Mouse (Mus musculus) limb, embryonic 14.5 days (tissue): ENCODE measurements around the gene BC028528. TPM values are rescaled to one million over a fixed set of nuclear protein-coding genes. Genes with fewer than 3 reads are reported as not detected.

ENCODE experiments used
- ATAC-seq: fragments of 200-750 bp; cut with Nextera tagmentation; 2 replicates; pipeline ENCODE4 v1.8.0; 2017; ENCODE audit warnings: low read depth, moderate number of reproducible peaks, moderate TSS enrichment; ENCODE audit not compliant: low FRiP score
- DNase-seq: peaks from one replicate; pipeline ENCODE4 v3.0.0-alpha.2; 2015; ENCODE audit warnings: low spot score
- H3K27ac ChIP-seq: fragments of 300-500 bp; sonication (generic); replicated peaks from 2 replicates; pipeline ENCODE4 v1.5.1; 2014; ENCODE audit warnings: low read depth, mild to moderate bottlenecking, low read length, moderate library complexity, mixed read lengths
- H3K27me3 ChIP-seq: fragments of 300-500 bp; sonication (generic); 2 replicates; pipeline ENCODE4 v1.6.1; 2014; ENCODE audit warnings: low read length, mixed read lengths; ENCODE audit not compliant: control insufficient read depth, insufficient read depth
- H3K36me3 ChIP-seq: fragments of 300-500 bp; sonication (generic); 2 replicates; pipeline ENCODE4 v1.6.1; 2014; ENCODE audit warnings: mild to moderate bottlenecking, low read length, moderate library complexity, mixed read lengths; ENCODE audit not compliant: control insufficient read depth, insufficient read depth
- H3K4me1 ChIP-seq: fragments of 300-500 bp; sonication (generic); 2 replicates; pipeline ENCODE4 v1.6.1; 2014; ENCODE audit warnings: antibody characterized with exemption, low read length, mixed read lengths; ENCODE audit not compliant: control insufficient read depth, insufficient read depth
- H3K4me2 ChIP-seq: fragments of 300-500 bp; sonication (generic); replicated peaks from 2 replicates; pipeline ENCODE4 v1.6.1; 2014; ENCODE audit warnings: low read depth, mild to moderate bottlenecking, low read length, moderate library complexity; ENCODE audit not compliant: severe bottlenecking
- H3K4me3 ChIP-seq: fragments of 300-500 bp; sonication (generic); replicated peaks from 2 replicates; pipeline ENCODE4 v1.5.1; 2014; ENCODE audit warnings: low read length
- H3K9ac ChIP-seq: fragments of 300-500 bp; sonication (generic); 2 replicates; pipeline ENCODE4 v1.6.1; 2014; ENCODE audit warnings: mild to moderate bottlenecking, low read depth, low read length, moderate library complexity; ENCODE audit not compliant: severe bottlenecking
- H3K9me3 ChIP-seq: fragments of 300-500 bp; sonication (generic); 2 replicates; pipeline ENCODE4 v1.6.1; 2016; ENCODE audit warnings: low read length; ENCODE audit not compliant: control insufficient read depth
- POLR2A ChIP-seq: fragments of 200-500 bp; IDR thresholded peaks from 2 replicates; pipeline ENCODE4 v1.8.0; 2012; ENCODE audit warnings: inconsistent platforms, mild to moderate bottlenecking, moderate library complexity, borderline replicate concordance; ENCODE audit not compliant: insufficient read depth, insufficient read length; ENCODE audit errors: extremely low read depth
- WGBS: fragments of 180-500 bp; shearing (Covaris S2); extraction: QIAGEN DNeasy Blood & Tissue Kit; methylation state at CpG from one replicate; pipeline ENCODE4 v1.1.7; 2014; 5-methylcytosine and 5-hydroxymethylcytosine counted together
- polyA plus RNA-seq, 2 experiments: library from polyadenylated mRNA; depleted of rRNA in 1 of 2; stranded (reverse) in 1 of 2; unstranded in 1 of 2; fragments of >200 nt; fragmentation: Nextera tagmentation in 1 of 2; extraction: Ambion mirVana in 1 of 2; gene quantifications; 2 replicates each; pipeline versions ENCODE4 v1.2.1 to v1.2.3; 2012 to 2014

Gene BC028528
- polyA plus RNA-seq, 2 experiments, result 16.6 to 20.6 TPM

DNA sequence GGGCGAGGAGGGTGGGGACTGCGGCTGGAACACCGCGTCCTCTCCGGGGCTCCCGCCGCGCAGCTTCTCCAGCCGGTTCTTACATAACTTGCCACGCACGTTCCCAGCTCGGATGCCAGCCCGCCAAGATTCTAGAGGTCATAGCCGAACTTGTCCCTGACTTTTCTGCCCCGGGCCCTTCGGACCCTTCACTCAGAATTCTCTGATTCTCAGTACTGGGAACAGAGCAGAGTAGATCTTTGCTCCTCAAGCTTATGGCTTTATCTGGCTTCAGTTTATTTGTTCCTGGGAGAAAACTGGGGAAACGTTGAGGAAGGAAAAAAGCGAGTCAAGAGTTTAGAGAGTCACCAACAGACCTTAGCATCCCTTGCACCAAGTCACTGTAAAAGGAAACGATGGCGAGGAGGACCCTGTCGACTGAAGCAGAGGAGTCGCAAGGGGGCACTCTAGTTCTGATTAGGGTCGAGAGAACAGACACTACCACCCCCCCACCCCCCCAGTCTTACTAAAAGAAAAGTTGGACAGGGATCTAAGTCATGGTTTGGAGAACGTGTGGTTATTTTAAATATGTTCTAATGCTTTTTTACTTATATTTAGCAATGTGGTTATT lies 8.9 kb downstream of the BC028528 start:
- Histone ChIP-seq H3K27ac (no peak overlapping the region), H3K9ac (peak overlapping the region; percentile 42), H3K4me2 (peak overlapping the region; percentile 89), H3K4me1 (0 out of 2 replicates have a peak, but pooled peaks cover 6% of the 10 kb centered on the region), H3K9me3 (no peaks in the 10 kb centered on the region), H3K36me3 (no peaks in the 10 kb centered on the region), H3K4me3 (peak overlapping the region; percentile 48), H3K27me3 (no peaks in the 10 kb centered on the region)
- no peak for ATAC-seq
- no peak for TF ChIP-seq POLR2A
- DNase-seq, result peak; percentile 85
- 3% methylated on average over 24 of the region's 24 CpGs for WGBS

DNA sequence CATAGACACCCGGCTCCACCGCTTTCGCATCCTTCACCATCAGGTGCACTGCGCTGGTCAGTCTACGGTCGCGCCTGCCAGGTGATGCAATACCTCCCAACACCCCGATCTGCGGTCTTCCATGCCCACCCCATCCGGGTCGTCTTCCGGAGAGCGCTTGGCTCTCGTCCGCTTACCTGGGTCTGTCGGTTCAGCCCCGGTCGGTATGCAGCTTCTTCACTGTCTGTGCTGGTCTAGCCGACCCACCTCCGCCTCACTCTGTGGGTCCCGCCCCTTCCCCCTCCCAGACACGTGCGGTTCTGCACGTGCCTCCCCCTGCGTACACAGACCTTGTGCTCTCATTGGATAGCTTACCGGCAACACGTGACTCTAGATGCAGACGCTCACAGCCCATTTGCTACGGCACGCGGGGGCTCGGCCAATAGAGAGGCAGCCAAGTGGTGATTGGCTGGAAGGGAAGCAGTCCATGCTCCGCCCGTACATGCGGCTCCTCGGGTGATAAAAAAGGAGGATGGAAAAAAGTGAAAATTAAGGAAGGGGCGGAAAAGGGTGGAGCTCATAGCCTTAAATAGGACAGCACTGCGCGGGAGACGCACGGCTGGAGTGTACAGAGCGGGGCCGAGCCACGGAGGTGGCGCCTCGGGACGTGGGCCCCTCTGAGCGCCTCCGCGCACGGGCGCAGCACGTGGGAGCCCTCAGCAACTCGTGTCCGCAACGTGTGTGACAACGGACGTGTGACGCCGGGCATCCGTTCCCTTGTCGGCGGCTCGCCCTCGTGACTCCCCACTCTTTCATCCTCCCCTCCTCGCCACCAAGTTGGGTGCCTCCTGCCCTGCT lies 9.6 kb downstream of the BC028528 start, which contains the start of gene Ciart:
Ciart (minus strand) TSS at position 273 of the 837 bp plus-strand sequence.
- Histone ChIP-seq H3K27me3 (no peaks in the 10 kb centered on the region), H3K9me3 (no peaks in the 10 kb centered on the region), H3K4me3 (peak within 1 kb of the TSS; percentile 48), H3K4me1 (0 out of 2 replicates have a peak, but pooled peaks cover 6% of the 10 kb centered on the region), H3K9ac (peak within 1 kb of the TSS; percentile 42), H3K4me2 (peak within 1 kb of the TSS; percentile 89), H3K27ac (no peak within 1 kb of the TSS), H3K36me3 (no peaks in the 10 kb centered on the region)
- peak; percentile 100 for ATAC-seq
- under 1% methylated on average over 66 of the region's 66 CpGs for WGBS
- DNase-seq, result peak; percentile 95
- TF ChIP-seq POLR2A, result 0 out of 2 replicates have a peak, but pooled peaks have one; percentile 18

DNA sequence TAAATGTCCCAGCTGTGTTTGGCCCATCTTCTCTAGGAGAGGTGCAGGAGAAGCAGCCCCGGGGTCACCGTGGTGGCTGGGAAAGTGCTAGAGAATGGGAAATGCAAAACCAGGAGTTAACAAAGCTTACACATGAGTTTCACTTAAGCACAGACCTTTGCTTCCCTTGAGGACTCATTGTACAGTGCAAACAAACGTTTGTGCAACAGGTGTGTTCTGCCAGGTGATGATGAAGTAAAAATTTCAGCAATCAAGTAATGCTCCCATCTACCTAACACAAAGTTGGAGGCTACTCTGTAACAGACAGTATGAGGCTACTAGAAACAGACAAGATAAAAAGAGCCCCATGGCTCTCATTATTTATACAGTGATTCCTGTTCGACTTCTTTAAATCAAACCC lies 12.7 kb downstream of the BC028528 start:
- Histone ChIP-seq H3K4me2 (no peak overlapping the region), H3K27ac (no peak overlapping the region), H3K36me3 (no peaks in the 10 kb centered on the region), H3K27me3 (no peaks in the 10 kb centered on the region), H3K4me1 (0 out of 2 replicates have a peak, but pooled peaks cover 6% of the 10 kb centered on the region), H3K9ac (no peak overlapping the region), H3K9me3 (no peaks in the 10 kb centered on the region), H3K4me3 (no peak overlapping the region)
- 91% methylated on average over 4 of the region's 4 CpGs for WGBS
- no peak for TF ChIP-seq POLR2A
- ATAC-seq (no peak), DNase-seq (no peak)

DNA sequence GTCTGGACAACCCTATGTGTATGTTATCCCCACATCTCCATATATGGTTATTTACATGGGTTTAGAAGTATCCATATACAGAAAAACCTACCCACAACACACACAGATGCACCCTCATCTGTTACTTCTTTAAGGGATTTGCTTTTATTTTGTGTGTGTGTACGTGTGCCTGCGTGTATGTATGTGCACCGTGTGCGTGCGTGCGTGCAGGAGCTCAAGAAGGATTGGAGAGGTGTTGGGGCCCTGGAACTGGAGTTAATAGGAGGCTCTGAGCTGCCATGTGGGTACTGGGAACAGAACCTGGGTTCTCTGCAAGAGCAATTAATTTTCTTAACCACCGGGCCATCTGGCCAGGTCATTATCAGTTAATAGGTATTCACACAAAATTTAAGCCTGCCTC lies 19.8 kb downstream of the BC028528 start:
- H3K9ac ChIP-seq, result peak overlapping the region; percentile 81
- TF ChIP-seq POLR2A, result no peak
- no peaks in the 10 kb centered on the region for H3K27me3 ChIP-seq
- peaks cover 5% of the 10 kb centered on the region for H3K4me1 ChIP-seq
- 65% methylated on average over 7 of the region's 7 CpGs for WGBS
- ATAC-seq, result no peak
- no peak overlapping the region for H3K27ac ChIP-seq
- H3K36me3 ChIP-seq, result peaks cover 32% of the 10 kb centered on the region
- H3K9me3 ChIP-seq, result no peaks in the 10 kb centered on the region
- H3K4me3 ChIP-seq, result peak overlapping the region; percentile 71
- peak overlapping the region; percentile 65 for H3K4me2 ChIP-seq
- DNase-seq, result no peak

- DNase-seq, result peak; percentile 87
- no peaks in the 10 kb centered on the region for H3K27me3 ChIP-seq
- peak; percentile 69; the same call in 1 of the 2 replicates for TF ChIP-seq POLR2A
- peaks cover 35% of the 10 kb centered on the region for H3K36me3 ChIP-seq
- peak; percentile 94 for ATAC-seq
- peak within 1 kb of the TSS; percentile 81 for H3K9ac ChIP-seq
- peak within 1 kb of the TSS; percentile 71 for H3K4me3 ChIP-seq
- peak within 1 kb of the TSS; percentile 81 for H3K27ac ChIP-seq
- H3K4me1 ChIP-seq, result peaks cover 5% of the 10 kb centered on the region
- H3K9me3 ChIP-seq, result no peaks in the 10 kb centered on the region
- peak within 1 kb of the TSS; percentile 65 for H3K4me2 ChIP-seq
- under 1% methylated on average over 33 of the region's 33 CpGs for WGBS
Observed at GRCm38 (mm10) chr3:95871392-95871867, 20.4 kb downstream of the BC028528 start, which contains the start of gene Mrps21. Mrps21 (minus strand) TSS chr3:95871519.
